In genomic region chr1:189778343-189778742, GRCm38 (mm10) we compare ENCODE assay signal across 16 mouse cellular contexts. TPM values are rescaled to one million over a fixed set of nuclear protein-coding genes. Genes with fewer than 3 reads are reported as not detected.
A peak's percentile ranks its signal among the peaks of the same experiment; 100 is the strongest.
DNase-seq lines count a peak whose midpoint lies in the region; ATAC-seq lines count a peak whose summit lies in the region.
"Had no signal": no experiment of that assay in that cellular context is flagged by ENCODE, and none has a peak within 500 bp of the region (broad histone marks: within the 10 kb centered on the region; RNA-seq: fewer than 3 reads in every experiment).

No protein-coding gene starts in this region.

- no peaks in the 10 kb centered on the region for H3K27me3 ChIP-seq in heart, embryonic 15.5 days
- no peaks in the 10 kb centered on the region for H3K27me3 ChIP-seq in lung, embryonic 16.5 days (ENCODE audit: control insufficient read depth, insufficient read depth, low read depth, low read length)
- H3K27me3 ChIP-seq in hindbrain, embryonic 11.5 days (ENCODE audit: control insufficient read depth, insufficient read depth, low read length): no peaks in the 10 kb centered on the region
- H3K27me3 ChIP-seq in neural tube, embryonic 15.5 days (replicated peaks): no peaks in the 10 kb centered on the region
- H3K27me3 ChIP-seq: limb, embryonic 12.5 days; midbrain, embryonic 15.5 days; stomach, embryonic 15.5 days had no signal

- no peak for ATAC-seq in heart, embryonic 15.5 days (replicated peaks; ENCODE audit: insufficient number of reproducible peaks, insufficient read depth, low FRiP score, low read depth)
- 0 out of 2 replicates have a peak, but pooled peaks have one; percentile 32 for ATAC-seq in lung, embryonic 16.5 days (ENCODE audit: low read depth)
- no peak for ATAC-seq in hindbrain, embryonic 11.5 days (ENCODE audit: low FRiP score)
- ATAC-seq in neural tube, embryonic 15.5 days (ENCODE audit: low FRiP score): no peak
- ATAC-seq: midbrain, embryonic 15.5 days had no signal

- H3K4me2 ChIP-seq in heart, embryonic 15.5 days: no peak overlapping the region
- no peak overlapping the region for H3K4me2 ChIP-seq in lung, embryonic 16.5 days (ENCODE audit: low read depth, low read length)
- no peak overlapping the region for H3K4me2 ChIP-seq in hindbrain, embryonic 11.5 days (replicated peaks; ENCODE audit: low read depth, low read length)
- H3K4me2 ChIP-seq in neural tube, embryonic 15.5 days: no peak overlapping the region
- H3K4me2 ChIP-seq: limb, embryonic 12.5 days; midbrain, embryonic 15.5 days; stomach, embryonic 15.5 days had no signal

- H3K4me3 ChIP-seq in heart, embryonic 15.5 days: no peak overlapping the region
- no peak overlapping the region for H3K4me3 ChIP-seq in lung, embryonic 16.5 days (ENCODE audit: low read length)
- no peak overlapping the region for H3K4me3 ChIP-seq in hindbrain, embryonic 11.5 days (ENCODE audit: low read depth, low read length)
- no peak overlapping the region for H3K4me3 ChIP-seq in neural tube, embryonic 15.5 days (replicated peaks)
- H3K4me3 ChIP-seq: hindbrain, embryonic 10.5 days; limb, embryonic 12.5 days; midbrain, embryonic 15.5 days; stomach, embryonic 15.5 days had no signal

- no peak overlapping the region for H3K9ac ChIP-seq in heart, embryonic 15.5 days
- no peak overlapping the region for H3K9ac ChIP-seq in lung, embryonic 16.5 days (ENCODE audit: low read length)
- no peak overlapping the region for H3K9ac ChIP-seq in hindbrain, embryonic 11.5 days (ENCODE audit: low read depth, low read length)
- no peak overlapping the region for H3K9ac ChIP-seq in neural tube, embryonic 15.5 days (replicated peaks)
- H3K9ac ChIP-seq: limb, embryonic 12.5 days; midbrain, embryonic 15.5 days; stomach, embryonic 15.5 days had no signal

- no peaks in the 10 kb centered on the region for H3K36me3 ChIP-seq in heart, embryonic 15.5 days
- no peaks in the 10 kb centered on the region for H3K36me3 ChIP-seq in lung, embryonic 16.5 days (ENCODE audit: control insufficient read depth, insufficient read depth, low read length)
- H3K36me3 ChIP-seq in hindbrain, embryonic 11.5 days (ENCODE audit: control insufficient read depth, insufficient read depth, low read length): no peaks in the 10 kb centered on the region
- no peaks in the 10 kb centered on the region for H3K36me3 ChIP-seq in neural tube, embryonic 15.5 days
- H3K36me3 ChIP-seq: hindbrain, embryonic 10.5 days; limb, embryonic 12.5 days; midbrain, embryonic 15.5 days; stomach, embryonic 15.5 days had no signal

- no peak for DNase-seq in heart, adult 8-10 months (ENCODE audit: low spot score)
- DNase-seq in lung, postnatal 4 days: no peak
- peak; percentile 36 for DNase-seq in kidney, postnatal 10 days
- peak; percentile 61 for DNase-seq in yolk sac, embryonic 10.5 days (ENCODE audit: low spot score)
- no peak for DNase-seq in hindbrain, embryonic 11.5 days (ENCODE audit: low spot score)
- DNase-seq: adrenal gland, postnatal 36 days; B cell, adult 2 months; cerebellum, adult 18-20 months; embryo, embryonic 11 days had no signal

- no peaks in the 10 kb centered on the region for H3K9me3 ChIP-seq in heart, embryonic 15.5 days (replicated peaks)
- no peaks in the 10 kb centered on the region for H3K9me3 ChIP-seq in lung, embryonic 16.5 days (ENCODE audit: control insufficient read depth, low read length)
- H3K9me3 ChIP-seq in hindbrain, embryonic 11.5 days (ENCODE audit: control insufficient read depth, low read length): no peaks in the 10 kb centered on the region
- H3K9me3 ChIP-seq in neural tube, embryonic 15.5 days (replicated peaks): no peaks in the 10 kb centered on the region
- H3K9me3 ChIP-seq: hindbrain, embryonic 10.5 days; limb, embryonic 12.5 days; midbrain, embryonic 15.5 days; stomach, embryonic 15.5 days had no signal

- 27% methylated on average over 5 of the region's 5 CpGs for WGBS in heart, embryonic 15.5 days
- WGBS in lung, embryonic 16.5 days: 29% methylated on average over 5 of the region's 5 CpGs
- WGBS in hindbrain, embryonic 11.5 days: 50% methylated on average over 5 of the region's 5 CpGs
- WGBS in neural tube, embryonic 15.5 days: 57% methylated on average over 5 of the region's 5 CpGs

- peak overlapping the region; percentile 29; the same call in 1 of the 2 replicates for H3K27ac ChIP-seq in heart, embryonic 15.5 days
- H3K27ac ChIP-seq in lung, embryonic 16.5 days (ENCODE audit: low read length): no peak overlapping the region
- H3K27ac ChIP-seq in hindbrain, embryonic 11.5 days (ENCODE audit: low read depth, low read length): no peak overlapping the region
- H3K27ac ChIP-seq in neural tube, embryonic 15.5 days (replicated peaks): no peak overlapping the region
- H3K27ac ChIP-seq: limb, embryonic 12.5 days; midbrain, embryonic 15.5 days; stomach, embryonic 15.5 days had no signal

- peaks cover 71% of the 10 kb centered on the region for H3K4me1 ChIP-seq in heart, embryonic 15.5 days (replicated peaks)
- H3K4me1 ChIP-seq in lung, embryonic 16.5 days (replicated peaks; ENCODE audit: control insufficient read depth, insufficient read depth, low read length): peaks cover 31% of the 10 kb centered on the region
- H3K4me1 ChIP-seq in hindbrain, embryonic 11.5 days (replicated peaks; ENCODE audit: control insufficient read depth, insufficient read depth, low read length): no peaks in the 10 kb centered on the region
- H3K4me1 ChIP-seq in neural tube, embryonic 15.5 days: peaks cover 11% of the 10 kb centered on the region; the same call in 1 of the 2 replicates
- H3K4me1 ChIP-seq: midbrain, embryonic 15.5 days had no signal

RNA-seq across cellular contexts. Expression of gene Ptpn14, which starts 50.3 kb away (rescaled TPM):
- polyA plus RNA-seq in heart, embryonic 15.5 days (2015; fragmentation: Nextera tagmentation; extraction: Ambion mirVana): 7.0 and 10.2 TPM in 2 replicates
- 10 to 100 TPM; 31.2 to 35.9 (median 33.9) TPM for total RNA-seq in heart, adult 8-10 months (2022)
- 7.4 and 7.9 TPM in 2 replicates for polyA plus RNA-seq in lung, embryonic 16.5 days (2015; fragmentation: Nextera tagmentation; extraction: Ambion mirVana)
- 5.2 and 7.2 TPM in 2 replicates for polyA plus RNA-seq in hindbrain, embryonic 11.5 days (2014; fragmentation: Nextera tagmentation; extraction: Ambion mirVana)
- 1.4 and 4.8 TPM in 2 replicates for polyA plus RNA-seq in neural tube, embryonic 15.5 days (2015; fragmentation: Nextera tagmentation; extraction: Ambion mirVana)

Comparison
In these comparisons a context has a peak if more than half of its experiments do, and no peak if none do; other contexts are left out.
1. DNase-seq: peak in kidney, postnatal 10 days (single experiment) and yolk sac, embryonic 10.5 days (single experiment); none in heart, adult 8-10 months (single experiment), lung, postnatal 4 days (0 of 2) and hindbrain, embryonic 11.5 days (single experiment).